Mouse (Mus musculus): ENCODE measurements at regions not wholly inside any gene's neighbourhood (a gene's known extent, or its start where the extent isn't known, plus 50 kb on each side); places are given as distances from the start of the nearest gene placed in this dataset.

DNA sequence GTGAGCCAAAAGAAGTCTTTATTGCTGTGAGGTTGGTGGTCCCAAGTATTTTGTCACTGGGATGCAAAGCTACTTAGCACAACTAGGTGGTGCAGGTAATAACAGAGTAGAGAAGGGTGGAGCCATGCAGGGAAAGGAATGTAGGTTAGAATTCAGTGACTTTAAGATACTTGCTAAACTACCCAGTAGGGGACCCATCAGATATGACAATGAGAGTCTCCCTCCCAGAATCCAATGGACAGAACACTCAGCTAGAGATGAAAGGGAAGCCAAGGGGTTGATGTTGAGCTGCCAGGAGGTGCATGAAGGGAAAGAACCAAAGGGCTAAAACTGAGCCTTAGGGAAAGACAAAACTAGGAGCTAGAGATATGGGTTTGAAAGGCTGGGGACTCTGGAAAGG is 564.9 kb downstream of the Grin2a start:
- TF ChIP-seq POLR2A (IDR thresholded peaks at IDR 0.05; ENCODE audit: insufficient read depth, low read depth, low read length) (no peak), CTCF (IDR thresholded peaks at IDR 0.05; ENCODE audit: insufficient read depth, low read depth, low read length) (no peak)

Measured in olfactory bulb, adult 2 months (tissue).